Mouse (Mus musculus) skeletal muscle tissue, adult 2 months (tissue): ENCODE measurements around the gene Tmbim6.

Source experiments
- DNase-seq: peaks from one replicate; pipeline ENCODE4 v3.0.0-alpha.2; 2012; ENCODE audit warnings: low read depth, low spot score

Tmbim6 gene

GRCm38 (mm10) chr15:99392486-99393385, at the start of gene Tmbim6:
Gene Tmbim6, plus strand, starts transcription at chr15:99392882.
- peak; percentile 100 for DNase-seq

GRCm38 (mm10) chr15:99343414-99344147, 49.1 kb upstream of the Tmbim6 start:
- DNase-seq: peak; percentile 60

GRCm38 (mm10) chr15:99344148-99344870, 48.4 kb upstream of the Tmbim6 start:
- DNase-seq: peak; percentile 59

- no peak for DNase-seq
Observed at GRCm38 (mm10) chr15:99344961-99345360, 47.7 kb upstream of the Tmbim6 start.

- DNase-seq: no peak
Observed at GRCm38 (mm10) chr15:99351610-99352009, 41.1 kb upstream of the Tmbim6 start.

- DNase-seq: no peak
Observed at GRCm38 (mm10) chr15:99352306-99352705, 40.4 kb upstream of the Tmbim6 start.

GRCm38 (mm10) chr15:99355660-99356059, 37.0 kb upstream of the Tmbim6 start:
- no peak for DNase-seq

GRCm38 (mm10) chr15:99356462-99356861, 36.2 kb upstream of the Tmbim6 start:
- DNase-seq: no peak

GRCm38 (mm10) chr15:99358952-99359351, 33.7 kb upstream of the Tmbim6 start:
- DNase-seq: no peak

GRCm38 (mm10) chr15:99364022-99364530, 28.6 kb upstream of the Tmbim6 start:
- DNase-seq: no peak

- DNase-seq: peak; percentile 20
Observed at GRCm38 (mm10) chr15:99364921-99365320, 27.8 kb upstream of the Tmbim6 start.

GRCm38 (mm10) chr15:99368583-99369266, 24.0 kb upstream of the Tmbim6 start:
- no peak for DNase-seq

- DNase-seq: no peak
Observed at GRCm38 (mm10) chr15:99369391-99370171, 23.1 kb upstream of the Tmbim6 start.

- DNase-seq: peak; percentile 90
Observed at GRCm38 (mm10) chr15:99370259-99370691, 22.4 kb upstream of the Tmbim6 start, which contains the start of gene Fmnl3. Gene Fmnl3, minus strand, starts transcription at chr15:99370482.

- DNase-seq: peak; percentile 45
Observed at GRCm38 (mm10) chr15:99371526-99372340, 20.9 kb upstream of the Tmbim6 start.

GRCm38 (mm10) chr15:99372761-99373160, 19.9 kb upstream of the Tmbim6 start:
- no peak for DNase-seq

GRCm38 (mm10) chr15:99375036-99375435, 17.6 kb upstream of the Tmbim6 start:
- DNase-seq: no peak

- DNase-seq: no peak
Observed at GRCm38 (mm10) chr15:99375581-99375980, 17.1 kb upstream of the Tmbim6 start.

- no peak for DNase-seq
Observed at GRCm38 (mm10) chr15:99376240-99376639, 16.4 kb upstream of the Tmbim6 start.
